Comparison of ENCODE assay signal across 27 mouse cellular contexts in the genomic region with DNA sequence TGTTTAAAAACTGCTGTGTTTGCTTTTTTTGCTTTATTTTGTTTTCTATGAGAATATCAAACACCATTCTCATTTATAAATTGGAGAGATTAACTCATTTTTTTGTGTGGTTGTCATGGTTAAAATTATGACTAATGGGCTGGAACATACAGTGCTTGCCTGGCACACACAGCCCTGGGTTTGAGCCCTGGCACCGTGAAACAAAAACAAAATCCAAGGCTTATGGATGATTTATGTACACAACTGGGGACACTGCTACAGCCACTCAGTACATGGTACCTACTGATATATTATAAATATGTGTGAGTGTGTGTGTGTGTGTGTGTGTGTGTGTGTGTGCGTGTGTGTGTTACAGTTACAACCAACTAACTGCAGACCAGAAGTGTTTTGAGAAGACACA. TPM values are rescaled to one million over a fixed set of nuclear protein-coding genes. Genes with fewer than 3 reads are reported as not detected.
DNase-seq lines count a peak whose midpoint lies in the region; ATAC-seq lines count a peak whose summit lies in the region.
"Had no signal": no experiment of that assay in that cellular context is flagged by ENCODE, and none has a peak within 500 bp of the region (broad histone marks: within the 10 kb centered on the region; RNA-seq: fewer than 3 reads in every experiment).

No protein-coding gene starts in this region.

- no peak overlapping the region for H3K9ac ChIP-seq in hindbrain, embryonic 15.5 days
- H3K9ac ChIP-seq in hindbrain, embryonic 12.5 days, result no peak overlapping the region
- H3K9ac ChIP-seq in intestine, embryonic 16.5 days (ENCODE audit: low read depth, low read length), result no peak overlapping the region
- no peak overlapping the region for H3K9ac ChIP-seq in midbrain, embryonic 14.5 days (replicated peaks; ENCODE audit: low read length)
- H3K9ac ChIP-seq: embryonic facial prominence, embryonic 12.5 days; heart, embryonic 15.5 days; kidney, embryonic 15.5 days had no signal

- no peaks in the 10 kb centered on the region for H3K36me3 ChIP-seq in hindbrain, embryonic 15.5 days
- no peaks in the 10 kb centered on the region for H3K36me3 ChIP-seq in hindbrain, embryonic 12.5 days
- H3K36me3 ChIP-seq in intestine, embryonic 16.5 days (ENCODE audit: control insufficient read depth, insufficient read depth, low read length), result no peaks in the 10 kb centered on the region
- no peaks in the 10 kb centered on the region for H3K36me3 ChIP-seq in midbrain, embryonic 14.5 days (ENCODE audit: control insufficient read depth, insufficient read depth, low read length)
- H3K36me3 ChIP-seq: embryonic facial prominence, embryonic 12.5 days; G1E; heart, embryonic 15.5 days had no signal

- DNase-seq in adrenal gland, postnatal 10 days, result peak; percentile 26
- no peak for DNase-seq in adrenal gland, postnatal 25 days
- DNase-seq in testis, postnatal 10 days (ENCODE audit: low spot score), result peak; percentile 29
- DNase-seq in testis, postnatal 14 days (ENCODE audit: low spot score), result no peak
- DNase-seq in midbrain, embryonic 14.5 days, result no peak
- DNase-seq: B cell, adult 2 months; cerebellum, adult 11-12 months; cerebellum, adult 9-10 months; cerebellum, postnatal 25 days; gastrocnemius, adult 2 months; gastrocnemius, postnatal 25 days; heart, postnatal 14 days; kidney, adult 2 months had no signal

- 56% methylated on average over 2 of the region's 2 CpGs for WGBS in hindbrain, embryonic 15.5 days
- 70% methylated on average over 2 of the region's 2 CpGs for WGBS in hindbrain, embryonic 12.5 days
- 50% methylated on average over 2 of the region's 2 CpGs for WGBS in intestine, embryonic 16.5 days
- WGBS in midbrain, embryonic 14.5 days, result 54% methylated on average over 2 of the region's 2 CpGs

- no peak overlapping the region for H3K4me3 ChIP-seq in hindbrain, embryonic 15.5 days
- no peak overlapping the region for H3K4me3 ChIP-seq in hindbrain, embryonic 12.5 days
- H3K4me3 ChIP-seq in intestine, embryonic 16.5 days (ENCODE audit: low read length), result no peak overlapping the region
- H3K4me3 ChIP-seq in midbrain, embryonic 14.5 days (replicated peaks; ENCODE audit: low read depth, low read length), result no peak overlapping the region
- H3K4me3 ChIP-seq: embryonic facial prominence, embryonic 12.5 days; gastrocnemius, adult 2 months; heart, embryonic 15.5 days; kidney, embryonic 15.5 days had no signal

- no peak overlapping the region for H3K4me2 ChIP-seq in hindbrain, embryonic 15.5 days
- H3K4me2 ChIP-seq in hindbrain, embryonic 12.5 days (replicated peaks), result no peak overlapping the region
- H3K4me2 ChIP-seq in intestine, embryonic 16.5 days (ENCODE audit: low read depth, low read length), result no peak overlapping the region
- H3K4me2 ChIP-seq in midbrain, embryonic 14.5 days (ENCODE audit: low read length), result no peak overlapping the region
- H3K4me2 ChIP-seq: embryonic facial prominence, embryonic 12.5 days; heart, embryonic 11.5 days; heart, embryonic 15.5 days; kidney, embryonic 15.5 days had no signal

- no peaks in the 10 kb centered on the region for H3K4me1 ChIP-seq in hindbrain, embryonic 15.5 days (replicated peaks)
- H3K4me1 ChIP-seq in hindbrain, embryonic 12.5 days, result no peaks in the 10 kb centered on the region
- peaks cover 4% of the 10 kb centered on the region; the same call in 1 of the 2 replicates for H3K4me1 ChIP-seq in intestine, embryonic 16.5 days (ENCODE audit: control insufficient read depth, insufficient read depth, low read length)
- H3K4me1 ChIP-seq in midbrain, embryonic 14.5 days (ENCODE audit: control insufficient read depth, insufficient read depth, low read length), result no peaks in the 10 kb centered on the region

- no peak overlapping the region for H3K27ac ChIP-seq in hindbrain, embryonic 15.5 days (replicated peaks)
- H3K27ac ChIP-seq in hindbrain, embryonic 12.5 days, result no peak overlapping the region
- no peak overlapping the region for H3K27ac ChIP-seq in intestine, embryonic 16.5 days (ENCODE audit: low read length)
- H3K27ac ChIP-seq in midbrain, embryonic 14.5 days (replicated peaks; ENCODE audit: low read depth, low read length), result no peak overlapping the region
- H3K27ac ChIP-seq: embryonic facial prominence, embryonic 12.5 days; gastrocnemius, adult 2 months; heart, embryonic 15.5 days; kidney, embryonic 15.5 days had no signal

- H3K27me3 ChIP-seq in hindbrain, embryonic 15.5 days, result no peaks in the 10 kb centered on the region
- H3K27me3 ChIP-seq in hindbrain, embryonic 12.5 days, result no peaks in the 10 kb centered on the region
- H3K27me3 ChIP-seq in intestine, embryonic 16.5 days (replicated peaks; ENCODE audit: control insufficient read depth, insufficient read depth, low read length), result no peaks in the 10 kb centered on the region
- no peaks in the 10 kb centered on the region for H3K27me3 ChIP-seq in midbrain, embryonic 14.5 days (ENCODE audit: control insufficient read depth, insufficient read depth, low read length)
- H3K27me3 ChIP-seq: embryonic facial prominence, embryonic 12.5 days; heart, embryonic 15.5 days; kidney, embryonic 15.5 days had no signal

- H3K9me3 ChIP-seq in hindbrain, embryonic 15.5 days, result no peaks in the 10 kb centered on the region
- H3K9me3 ChIP-seq in hindbrain, embryonic 12.5 days (replicated peaks), result no peaks in the 10 kb centered on the region
- H3K9me3 ChIP-seq in intestine, embryonic 16.5 days (ENCODE audit: control insufficient read depth, low read length), result no peaks in the 10 kb centered on the region
- no peaks in the 10 kb centered on the region for H3K9me3 ChIP-seq in midbrain, embryonic 14.5 days (ENCODE audit: control insufficient read depth, low read length)
- H3K9me3 ChIP-seq: embryonic facial prominence, embryonic 12.5 days; G1E; heart, embryonic 15.5 days; kidney, embryonic 15.5 days had no signal

- ATAC-seq in hindbrain, embryonic 15.5 days (ENCODE audit: low FRiP score, low read depth), result peak; percentile 59; the same call in 1 of the 2 replicates
- no peak for ATAC-seq in hindbrain, embryonic 12.5 days (ENCODE audit: low FRiP score)
- 0 out of 2 replicates have a peak, but pooled peaks have one; percentile 32 for ATAC-seq in intestine, embryonic 16.5 days
- no peak for ATAC-seq in midbrain, embryonic 14.5 days (ENCODE audit: low FRiP score, low TSS enrichment)
- ATAC-seq: CD4-positive, CD25-positive, alpha-beta regulatory T cell, adult 4 months; forebrain, embryonic 14.5 days; hindbrain, embryonic 16.5 days; inflammation-experienced regulatory T-cells, adult 6 months had no signal

RNA-seq across cellular contexts. Expression of gene 1700034J05Rik, which starts 19.2 kb away (rescaled TPM):
- total RNA-seq in adrenal gland, postnatal 10 days (2021), result not detected
- not detected in 2 replicates for total RNA-seq in adrenal gland, postnatal 25 days (2021)
- polyA plus RNA-seq in hindbrain, embryonic 15.5 days (2015; fragmentation: Nextera tagmentation; extraction: Ambion mirVana), result 0.06 TPM in 1 of 2 replicates, not detected in the other
- polyA plus RNA-seq in hindbrain, embryonic 12.5 days (2016; fragmentation: Nextera tagmentation; extraction: Ambion mirVana), result 0.10 and 0.13 TPM in 2 replicates
- polyA plus RNA-seq in intestine, embryonic 16.5 days (2015; fragmentation: Nextera tagmentation; extraction: Ambion mirVana), result 0.10 and 0.11 TPM in 2 replicates
- polyA plus RNA-seq in midbrain, embryonic 14.5 days (2014; fragmentation: Nextera tagmentation; extraction: Ambion mirVana), result not detected in 2 replicates
- total RNA-seq: gastrocnemius, adult 2 months; gastrocnemius, postnatal 25 days; heart, postnatal 14 days; hematopoietic stem cell, adult 5-6 weeks had no signal
- polyA plus RNA-seq: CD4-positive, CD25-positive, alpha-beta regulatory T cell, adult 4 months; cortical plate, adult 2 months; forebrain, embryonic 14.5 days; G1E; kidney, adult 2 months had no signal

RNA-seq across cellular contexts. Expression of gene Rep15, which starts 59.0 kb away (rescaled TPM):
- total RNA-seq in adrenal gland, postnatal 10 days (2021), result under 1 TPM; 0.72 to 0.97 TPM
- total RNA-seq in adrenal gland, postnatal 25 days (2021), result 0.95 and 1.6 TPM in 2 replicates
- 0.61 and 1.0 TPM in 2 replicates for polyA plus RNA-seq in hindbrain, embryonic 15.5 days (2015; fragmentation: Nextera tagmentation; extraction: Ambion mirVana)
- polyA plus RNA-seq in hindbrain, embryonic 12.5 days (2016; fragmentation: Nextera tagmentation; extraction: Ambion mirVana), result 0.50 and 0.90 TPM in 2 replicates
- 9.7 and 11.0 TPM in 2 replicates for polyA plus RNA-seq in intestine, embryonic 16.5 days (2015; fragmentation: Nextera tagmentation; extraction: Ambion mirVana)
- polyA plus RNA-seq in midbrain, embryonic 14.5 days (2014; fragmentation: Nextera tagmentation; extraction: Ambion mirVana), result 0.62 and 0.98 TPM in 2 replicates
- total RNA-seq: hematopoietic stem cell, adult 5-6 weeks had no signal
- polyA plus RNA-seq: G1E had no signal

Comparison
In these comparisons a context has a peak if more than half of its experiments do, and no peak if none do; other contexts are left out.
1. DNase-seq: peak in adrenal gland, postnatal 10 days (single experiment) and testis, postnatal 10 days (single experiment); none in adrenal gland, postnatal 25 days (single experiment), testis, postnatal 14 days (single experiment) and midbrain, embryonic 14.5 days (single experiment).
2. ATAC-seq: peak in hindbrain, embryonic 15.5 days (single experiment) and intestine, embryonic 16.5 days (single experiment); none in hindbrain, embryonic 12.5 days (single experiment) and midbrain, embryonic 14.5 days (single experiment).